Mouse (Mus musculus) heart, embryonic 14.5 days (tissue): ENCODE measurements at regions not wholly inside any gene's neighbourhood (a gene's known extent, or its start where the extent isn't known, plus 50 kb on each side); places are given as distances from the start of the nearest gene placed in this dataset.
A peak's percentile ranks its signal among the peaks of the same experiment; 100 is the strongest.
"Not testable (repeated sequence)": the region's sequence is repeated elsewhere in the genome, so short reads cannot be mapped to it uniquely, and the experiment has no call there.

ENCODE experiments used
- ATAC-seq: fragments of 200-750 bp; cut with Nextera tagmentation; 2 replicates; pipeline ENCODE4 v1.8.0; 2017; ENCODE audit warnings: low read depth, moderate TSS enrichment; ENCODE audit not compliant: insufficient number of reproducible peaks, insufficient read depth, low FRiP score
- H3K27ac ChIP-seq, 2 experiments: fragments of 200-500 bp in 1 of 2; fragments of 300-500 bp in 1 of 2; sonication (generic) in 1 of 2; replicated peaks in 1 of 2; 2 replicates each; pipeline ENCODE4 v1.5.1; 2012 to 2014; ENCODE audit warnings: low read depth in 2 of 2, low read length in 2 of 2, control low read depth in 1 of 2, mild to moderate bottlenecking in 1 of 2, mixed read lengths in 1 of 2; ENCODE audit not compliant: control insufficient read depth in 1 of 2, insufficient read depth in 1 of 2
- H3K27me3 ChIP-seq: fragments of 300-500 bp; sonication (generic); 2 replicates; pipeline ENCODE4 v1.6.1; 2014; ENCODE audit warnings: mild to moderate bottlenecking, low read length, control low read depth; ENCODE audit not compliant: control insufficient read depth, insufficient read depth
- H3K36me3 ChIP-seq: fragments of 300-500 bp; sonication (generic); 2 replicates; pipeline ENCODE4 v1.6.1; 2014; ENCODE audit warnings: mild to moderate bottlenecking, control low read depth, low read length, mixed read lengths; ENCODE audit not compliant: control insufficient read depth, insufficient read depth
- H3K4me1 ChIP-seq, 2 experiments: fragments of 200-500 bp in 1 of 2; fragments of 300-500 bp in 1 of 2; sonication (generic) in 1 of 2; 2 replicates each; pipeline ENCODE4 v1.6.1; 2012 to 2014; ENCODE audit warnings: low read length in 2 of 2, control low read depth in 1 of 2, mixed read lengths in 1 of 2; ENCODE audit not compliant: control insufficient read depth in 2 of 2, insufficient read depth in 2 of 2
- H3K4me2 ChIP-seq: fragments of 300-500 bp; sonication (generic); 2 replicates; pipeline ENCODE4 v1.6.1; 2014; ENCODE audit warnings: mild to moderate bottlenecking, low read length
- H3K4me3 ChIP-seq, 2 experiments: fragments of 200-500 bp in 1 of 2; fragments of 300-500 bp in 1 of 2; sonication (generic) in 1 of 2; 2 replicates each; pipeline ENCODE4 v1.5.1; 2012 to 2014; ENCODE audit warnings: low read length in 2 of 2, mild to moderate bottlenecking in 2 of 2, control low read depth in 1 of 2, low read depth in 1 of 2, moderate library complexity in 1 of 2; ENCODE audit not compliant: control insufficient read depth in 1 of 2, insufficient read depth in 1 of 2
- H3K9ac ChIP-seq: fragments of 300-500 bp; sonication (generic); 2 replicates; pipeline ENCODE4 v1.6.1; 2014; ENCODE audit warnings: mild to moderate bottlenecking, low read length
- H3K9me3 ChIP-seq: fragments of 300-500 bp; sonication (generic); 2 replicates; pipeline ENCODE4 v1.6.1; 2016; ENCODE audit warnings: low read length, control low read depth; ENCODE audit not compliant: control insufficient read depth
- WGBS: fragments of 180-500 bp; shearing (Covaris S2); extraction: QIAGEN DNeasy Blood & Tissue Kit; methylation state at CpG from one replicate; pipeline ENCODE4 v1.1.7; 2014; 5-methylcytosine and 5-hydroxymethylcytosine counted together

DNA sequence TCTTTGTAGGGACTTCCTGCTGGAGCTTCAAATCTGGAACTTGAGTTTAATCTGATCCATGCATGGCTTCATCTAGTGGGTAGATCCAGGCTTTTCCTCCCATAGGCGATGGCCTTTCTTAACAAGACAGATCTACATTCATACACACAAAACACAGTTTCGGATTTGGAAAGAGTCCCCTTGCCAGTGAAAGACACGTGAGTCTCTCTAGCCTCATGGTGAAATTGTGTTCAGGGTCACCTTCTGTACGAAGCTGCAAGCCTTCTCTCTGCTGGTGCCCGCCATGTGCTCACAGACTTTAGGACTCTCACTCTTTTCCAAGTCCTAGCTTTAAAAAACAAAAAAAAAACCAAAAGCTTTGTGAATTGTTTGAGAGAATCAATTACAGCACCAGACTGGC, 51.4 kb upstream of the Dlx2 start:
- no peaks in the 10 kb centered on the region for H3K36me3 ChIP-seq
- H3K4me1 ChIP-seq: peaks cover 3 to 13% of the 10 kb centered on the region in 2 experiments; a peak in 3 of 4 replicates
- H3K27ac ChIP-seq: no peak overlapping the region
- H3K9ac ChIP-seq: no peak overlapping the region
- no peak overlapping the region for H3K4me3 ChIP-seq
- no peak for ATAC-seq
- no peaks in the 10 kb centered on the region for H3K9me3 ChIP-seq
- H3K27me3 ChIP-seq: peaks cover 9% of the 10 kb centered on the region
- 77% methylated on average over 5 of the region's 5 CpGs for WGBS
- H3K4me2 ChIP-seq: no peak overlapping the region

DNA sequence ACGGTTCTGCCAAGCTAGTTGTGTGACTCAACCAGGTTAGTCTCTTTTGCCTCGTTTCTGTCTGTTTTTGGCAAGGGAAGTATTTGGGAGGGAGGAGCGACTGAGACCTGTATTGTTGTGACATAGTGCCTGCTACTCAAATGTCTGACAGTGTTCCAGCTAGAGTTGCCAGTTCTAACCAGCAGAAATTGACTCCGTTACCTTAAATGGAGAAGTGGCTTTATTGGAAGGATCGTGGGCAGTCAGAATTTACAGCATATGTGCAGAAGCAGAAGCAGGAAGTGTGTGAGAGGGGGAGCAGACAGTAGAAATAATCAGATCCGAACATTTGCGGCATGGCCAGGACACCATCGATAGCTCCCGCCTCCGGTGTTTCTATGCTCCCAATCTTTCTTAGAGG, 51.8 kb upstream of the Dlx2 start:
- no peak overlapping the region for H3K4me3 ChIP-seq
- H3K4me1 ChIP-seq: peaks cover 3 to 13% of the 10 kb centered on the region in 2 experiments; a peak in 3 of 4 replicates
- H3K4me2 ChIP-seq: no peak overlapping the region
- peaks cover 9% of the 10 kb centered on the region for H3K27me3 ChIP-seq
- ATAC-seq: no peak
- H3K36me3 ChIP-seq: no peaks in the 10 kb centered on the region
- no peaks in the 10 kb centered on the region for H3K9me3 ChIP-seq
- H3K27ac ChIP-seq: no peak overlapping the region
- H3K9ac ChIP-seq: no peak overlapping the region; the same call in 1 of the 2 replicates
- WGBS: 60% methylated on average over 10 of the region's 10 CpGs

DNA sequence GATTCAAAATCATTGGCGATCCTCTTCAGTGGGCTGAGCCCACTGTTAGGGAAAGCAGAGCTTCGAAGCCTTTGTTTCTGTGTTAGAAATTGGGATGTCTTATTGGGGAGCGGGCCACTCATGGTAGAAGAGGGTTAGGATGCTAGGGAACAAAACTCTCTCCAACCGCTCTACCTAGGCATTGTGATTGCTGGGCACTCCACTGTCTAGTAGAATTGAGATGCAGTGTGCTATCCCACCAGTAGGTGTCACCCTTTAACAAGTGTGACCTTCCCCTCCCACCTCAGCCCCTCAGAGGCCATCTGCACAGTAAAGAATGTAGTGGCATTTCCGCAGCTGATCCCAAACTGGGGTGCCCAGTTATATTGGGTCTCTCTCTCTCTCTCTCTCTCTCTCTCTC, 52.2 kb upstream of the Dlx2 start:
- Histone ChIP-seq H3K36me3 (no peaks in the 10 kb centered on the region), H3K4me3 (no peak overlapping the region), H3K9me3 (no peaks in the 10 kb centered on the region), H3K9ac (no peak overlapping the region; the same call in 1 of the 2 replicates), H3K27ac (no peak overlapping the region), H3K4me2 (no peak overlapping the region), H3K27me3 (peaks cover 9% of the 10 kb centered on the region), H3K4me1 (peaks cover 3 to 13% of the 10 kb centered on the region in 2 experiments; a peak in 3 of 4 replicates)
- peak; percentile 48; the same call in 1 of the 2 replicates for ATAC-seq
- WGBS: 7% methylated on average over 5 of the region's 5 CpGs

DNA sequence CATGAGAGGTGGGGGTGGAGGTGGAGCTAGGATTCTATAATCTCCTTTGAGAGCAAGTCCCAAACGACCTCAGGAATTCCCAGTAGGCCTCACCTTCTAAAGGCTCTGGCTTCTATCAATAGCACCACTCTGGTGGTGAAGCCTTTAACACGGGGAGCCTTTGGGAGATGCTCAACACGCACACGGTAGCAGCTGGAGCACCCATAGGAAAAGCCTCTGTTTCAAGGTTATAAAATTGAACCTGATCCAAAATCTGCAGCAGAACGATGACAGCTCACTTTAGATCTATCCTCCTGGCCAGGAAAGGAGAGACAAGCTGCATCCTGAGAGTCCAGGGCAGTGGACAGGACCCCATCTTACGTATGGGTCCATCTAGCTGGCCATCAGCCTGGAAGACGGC, 53.7 kb upstream of the Dlx2 start:
- Histone ChIP-seq H3K4me3 (no peak overlapping the region), H3K4me1 (peaks cover 3 to 13% of the 10 kb centered on the region in 2 experiments; a peak in 3 of 4 replicates), H3K4me2 (no peak overlapping the region), H3K36me3 (no peaks in the 10 kb centered on the region), H3K27me3 (peaks cover 9% of the 10 kb centered on the region), H3K27ac (peak overlapping the region in 1 of 2 experiments; percentile 24; a peak in 1 of 4 replicates), H3K9ac (no peak overlapping the region), H3K9me3 (no peaks in the 10 kb centered on the region)
- 17% methylated on average over 7 of the region's 7 CpGs for WGBS
- peak; percentile 51; the same call in 1 of the 2 replicates for ATAC-seq

DNA sequence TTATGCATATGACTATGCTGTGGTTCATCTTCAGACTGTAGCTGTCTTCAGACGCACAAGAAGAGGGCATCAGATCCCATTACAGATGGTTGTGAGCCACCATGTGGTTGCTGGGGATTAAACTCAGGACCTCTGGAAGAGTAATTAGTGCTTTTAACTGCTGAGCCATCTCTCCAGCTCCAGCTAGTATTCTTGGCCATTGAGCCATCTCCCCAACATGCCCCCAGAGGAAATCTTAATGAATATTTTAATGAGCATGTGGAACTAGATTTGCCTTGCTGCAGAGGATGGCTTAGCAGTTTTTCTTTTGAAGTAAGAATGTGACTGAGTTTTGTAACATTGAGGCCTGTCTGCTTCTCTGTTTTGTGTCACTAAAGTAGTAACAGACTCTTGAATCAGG, 54.4 kb upstream of the Dlx2 start:
- ATAC-seq: no peak
- Histone ChIP-seq H3K9ac (no peak overlapping the region), H3K4me1 (peaks cover 3 to 13% of the 10 kb centered on the region in 2 experiments; a peak in 3 of 4 replicates), H3K4me2 (no peak overlapping the region), H3K36me3 (no peaks in the 10 kb centered on the region), H3K27ac (no peak overlapping the region), H3K27me3 (peaks cover 9% of the 10 kb centered on the region), H3K4me3 (no peak overlapping the region), H3K9me3 (no peaks in the 10 kb centered on the region)
- WGBS: 82% methylated on average over 1 of the region's 1 CpGs

DNA sequence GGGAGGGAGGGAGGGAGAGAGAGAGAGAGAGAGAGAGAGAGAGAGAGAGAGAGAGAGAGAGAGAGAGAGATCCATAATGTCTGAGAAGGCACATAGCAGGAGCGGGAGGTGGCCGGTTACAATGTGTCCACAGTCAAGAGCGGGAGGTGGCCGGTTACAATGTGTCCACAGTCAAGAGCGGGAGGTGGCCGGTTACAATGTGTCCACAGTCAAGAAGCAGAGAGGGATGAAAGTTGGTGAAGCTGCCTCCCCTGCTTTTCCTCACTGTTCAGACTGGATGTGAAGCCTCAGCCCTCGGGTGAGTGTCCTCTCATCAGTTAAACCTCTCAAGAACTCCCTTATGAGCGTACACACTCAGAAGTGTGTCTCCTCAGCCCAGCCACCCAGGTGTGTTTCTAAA, 57.2 kb upstream of the Dlx2 start:
- WGBS: 88% methylated on average over 8 of the region's 8 CpGs
- H3K9me3 ChIP-seq, H3K4me2 ChIP-seq, H3K36me3 ChIP-seq, H3K9ac ChIP-seq, ATAC-seq, H3K27me3 ChIP-seq, H3K4me3 ChIP-seq, H3K27ac ChIP-seq: not testable (repeated sequence)
- H3K4me1 ChIP-seq: peaks cover 3 to 13% of the 10 kb centered on the region in 2 experiments; a peak in 3 of 4 replicates

DNA sequence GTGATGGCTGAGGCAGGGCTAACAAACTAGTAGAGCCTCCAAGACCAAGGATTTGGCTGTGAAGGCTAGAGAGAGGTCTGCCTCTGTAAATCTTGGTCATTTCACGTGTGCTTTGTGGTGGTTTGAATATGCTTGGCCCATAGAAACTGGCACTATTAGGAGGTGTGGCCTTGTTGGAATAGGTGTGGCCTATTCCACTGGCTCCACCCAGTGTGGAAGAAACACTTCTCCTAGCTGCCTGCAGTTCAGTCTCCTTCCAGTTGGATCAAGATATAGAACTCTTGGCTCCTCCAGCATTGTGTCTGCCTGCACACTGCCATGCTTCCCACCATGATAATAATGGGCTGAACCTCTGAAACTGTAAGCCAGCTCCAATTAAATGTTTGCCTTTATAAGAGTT, 59.1 kb upstream of the Dlx2 start:
- 91% methylated on average over 1 of the region's 1 CpGs for WGBS
- Histone ChIP-seq H3K27me3 (no peaks in the 10 kb centered on the region), H3K9me3 (no peaks in the 10 kb centered on the region), H3K27ac (no peak overlapping the region), H3K36me3 (no peaks in the 10 kb centered on the region), H3K4me1 (peaks cover under 1 to 3% of the 10 kb centered on the region in 2 experiments; a peak in 3 of 4 replicates), H3K4me3 (no peak overlapping the region), H3K9ac (no peak overlapping the region), H3K4me2 (no peak overlapping the region)
- ATAC-seq: no peak

DNA sequence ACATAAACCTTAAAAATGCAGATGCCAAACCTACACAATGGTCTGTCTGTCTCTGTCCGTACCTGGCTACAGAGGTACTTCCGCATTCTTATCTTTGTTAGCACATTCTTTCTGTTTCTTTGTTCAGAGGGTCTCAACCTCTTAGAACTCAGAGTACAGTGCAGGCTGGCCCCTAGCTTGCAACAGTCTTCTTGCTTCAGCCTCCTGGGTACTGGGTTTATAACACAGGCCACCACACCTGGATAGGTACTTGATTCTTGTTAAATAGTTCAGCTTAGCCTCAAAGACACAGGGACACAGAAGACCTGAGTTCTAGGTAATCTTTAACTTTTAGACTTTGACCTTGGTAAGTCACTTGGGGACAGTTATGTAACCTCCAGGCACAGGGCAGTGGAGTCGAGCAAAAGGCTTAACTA, 60.5 kb upstream of the Dlx2 start:
- Histone ChIP-seq H3K4me1 (peaks cover 5% of the 10 kb centered on the region in 2 experiments; a peak in 2 of 4 replicates), H3K4me3 (no peak overlapping the region), H3K9ac (no peak overlapping the region), H3K27me3 (no peaks in the 10 kb centered on the region), H3K9me3 (no peaks in the 10 kb centered on the region), H3K4me2 (no peak overlapping the region), H3K36me3 (no peaks in the 10 kb centered on the region), H3K27ac (no peak overlapping the region)
- ATAC-seq: no peak
- WGBS: 73% methylated on average over 3 of the region's 3 CpGs
